Mouse (Mus musculus): ENCODE measurements around the gene Acp7. TPM values are rescaled to one million over a fixed set of nuclear protein-coding genes. Genes with fewer than 3 reads are reported as not detected.

Acp7 gene
- polyA plus RNA-seq, 1 experiment from 2014 or later: not detected

GRCm38 (mm10) chr7:28597642-28598446 is 33.3 kb downstream of the Acp7 start, which contains the start of the genes Samd4b and Pak4:
TSS of gene Samd4b (minus strand) at chr7:28598144.
TSS of gene Pak4 (minus strand) at chr7:28598185.
- Histone ChIP-seq H3K9me3 (no peaks in the 10 kb centered on the region), H3K4me3 (peak within 1 kb of the TSS; percentile 83), H3K27ac (replicated peaks) (peak within 1 kb of the TSS; percentile 96), H3K36me3 (replicated peaks) (peaks cover 15% of the 10 kb centered on the region), H3K27me3 (replicated peaks; ENCODE audit: low read depth, poor library complexity, severe bottlenecking) (no peaks in the 10 kb centered on the region), H3K4me1 (peaks cover 56% of the 10 kb centered on the region)
- under 1% methylated on average over 66 of the region's 66 CpGs for WGBS
- DNase-seq (ENCODE audit: low spot score): peak; percentile 99

GRCm38 (mm10) chr7:28597277-28597570 is 33.9 kb downstream of the Acp7 start:
- Histone ChIP-seq H3K36me3 (replicated peaks) (peaks cover 20% of the 10 kb centered on the region), H3K9me3 (no peaks in the 10 kb centered on the region), H3K4me1 (peaks cover 62% of the 10 kb centered on the region), H3K27me3 (replicated peaks; ENCODE audit: low read depth, poor library complexity, severe bottlenecking) (no peaks in the 10 kb centered on the region), H3K27ac (replicated peaks) (peak overlapping the region; percentile 96), H3K4me3 (peak overlapping the region; percentile 83)
- peak; percentile 31 for DNase-seq (ENCODE audit: low spot score)
- 13% methylated on average over 9 of the region's 9 CpGs for WGBS

- Histone ChIP-seq H3K9me3 (no peaks in the 10 kb centered on the region), H3K27me3 (replicated peaks; ENCODE audit: low read depth, poor library complexity, severe bottlenecking) (no peaks in the 10 kb centered on the region), H3K4me3 (peak overlapping the region; percentile 83), H3K27ac (replicated peaks) (peak overlapping the region; percentile 96), H3K4me1 (peaks cover 68% of the 10 kb centered on the region), H3K36me3 (replicated peaks) (peaks cover 20% of the 10 kb centered on the region)
- WGBS: 44% methylated on average over 20 of the region's 20 CpGs
- DNase-seq (ENCODE audit: low spot score): peak; percentile 41
Measured at GRCm38 (mm10) chr7:28596436-28597276, 34.5 kb downstream of the Acp7 start.

GRCm38 (mm10) chr7:28595751-28596435 is 35.2 kb downstream of the Acp7 start:
- H3K27ac ChIP-seq (replicated peaks): peak overlapping the region; percentile 96; the same call in 1 of the 2 replicates
- DNase-seq (ENCODE audit: low spot score): no peak
- peaks cover 20% of the 10 kb centered on the region for H3K36me3 ChIP-seq (replicated peaks)
- WGBS: 76% methylated on average over 8 of the region's 8 CpGs
- H3K9me3 ChIP-seq: no peaks in the 10 kb centered on the region
- H3K4me3 ChIP-seq: peak overlapping the region; percentile 83
- peaks cover 76% of the 10 kb centered on the region for H3K4me1 ChIP-seq
- no peaks in the 10 kb centered on the region for H3K27me3 ChIP-seq (replicated peaks; ENCODE audit: low read depth, poor library complexity, severe bottlenecking)

GRCm38 (mm10) chr7:28593206-28594111 is 37.7 kb downstream of the Acp7 start:
- H3K27me3 ChIP-seq (replicated peaks; ENCODE audit: low read depth, poor library complexity, severe bottlenecking): no peaks in the 10 kb centered on the region
- no peaks in the 10 kb centered on the region for H3K9me3 ChIP-seq
- peak overlapping the region; percentile 54 for H3K27ac ChIP-seq (replicated peaks)
- peaks cover 20% of the 10 kb centered on the region for H3K36me3 ChIP-seq (replicated peaks)
- DNase-seq (ENCODE audit: low spot score): no peak
- 0 out of 2 replicates have a peak overlapping the region, but pooled peaks have one; percentile 12 for H3K4me3 ChIP-seq
- 61% methylated on average over 14 of the region's 14 CpGs for WGBS
- peaks cover 88% of the 10 kb centered on the region for H3K4me1 ChIP-seq

- 48% methylated on average over 1 of the region's 1 CpGs for WGBS
- Histone ChIP-seq H3K27ac (replicated peaks) (peak overlapping the region; percentile 30; the same call in 1 of the 2 replicates), H3K9me3 (no peaks in the 10 kb centered on the region), H3K36me3 (replicated peaks) (peaks cover 20% of the 10 kb centered on the region), H3K4me3 (no peak overlapping the region), H3K4me1 (peaks cover 95% of the 10 kb centered on the region), H3K27me3 (replicated peaks; ENCODE audit: low read depth, poor library complexity, severe bottlenecking) (no peaks in the 10 kb centered on the region)
- no peak for DNase-seq (ENCODE audit: low spot score)
Measured at GRCm38 (mm10) chr7:28591862-28592261, 39.3 kb downstream of the Acp7 start.

GRCm38 (mm10) chr7:28587644-28588043 is 43.5 kb downstream of the Acp7 start:
- Histone ChIP-seq H3K27ac (replicated peaks) (peak overlapping the region; percentile 79), H3K36me3 (replicated peaks) (peaks cover 6% of the 10 kb centered on the region; the same call in 1 of the 2 replicates), H3K9me3 (no peaks in the 10 kb centered on the region), H3K27me3 (replicated peaks; ENCODE audit: low read depth, poor library complexity, severe bottlenecking) (no peaks in the 10 kb centered on the region), H3K4me1 (peaks cover 92% of the 10 kb centered on the region), H3K4me3 (peak overlapping the region; percentile 21; the same call in 1 of the 2 replicates)
- peak; percentile 30 for DNase-seq (ENCODE audit: low spot score)

- H3K4me1 ChIP-seq: peaks cover 84% of the 10 kb centered on the region
- H3K4me3 ChIP-seq: no peak overlapping the region
- peaks cover 5% of the 10 kb centered on the region; the same call in 1 of the 2 replicates for H3K36me3 ChIP-seq (replicated peaks)
- H3K27me3 ChIP-seq (replicated peaks; ENCODE audit: low read depth, poor library complexity, severe bottlenecking): no peaks in the 10 kb centered on the region
- no peak for DNase-seq (ENCODE audit: low spot score)
- H3K9me3 ChIP-seq: no peaks in the 10 kb centered on the region
- H3K27ac ChIP-seq (replicated peaks): peak overlapping the region; percentile 79
- WGBS: 72% methylated on average over 6 of the region's 6 CpGs
Measured at GRCm38 (mm10) chr7:28586663-28587411, 44.3 kb downstream of the Acp7 start.

- 77% methylated on average over 6 of the region's 6 CpGs for WGBS
- peaks cover 71% of the 10 kb centered on the region for H3K4me1 ChIP-seq
Measured at GRCm38 (mm10) chr7:28585001-28585400, 46.1 kb downstream of the Acp7 start.

GRCm38 (mm10) chr7:28584468-28584867 is 46.7 kb downstream of the Acp7 start:
- peaks cover 22% of the 10 kb centered on the region for H3K36me3 ChIP-seq (replicated peaks)
- 79% methylated on average over 4 of the region's 4 CpGs for WGBS

More at GRCm38 (mm10) chr7:28585001-28585400, 46.1 kb downstream of the Acp7 start:
- H3K9me3 ChIP-seq: no peaks in the 10 kb centered on the region
- H3K27ac ChIP-seq (replicated peaks): no peak overlapping the region; the same call in 1 of the 2 replicates
- DNase-seq (ENCODE audit: low spot score): no peak
- no peaks in the 10 kb centered on the region for H3K27me3 ChIP-seq (replicated peaks; ENCODE audit: low read depth, poor library complexity, severe bottlenecking)
- H3K4me3 ChIP-seq: no peak overlapping the region
- H3K36me3 ChIP-seq (replicated peaks): peaks cover 18% of the 10 kb centered on the region

More at GRCm38 (mm10) chr7:28584468-28584867, 46.7 kb downstream of the Acp7 start:
- no peak for DNase-seq (ENCODE audit: low spot score)
- peaks cover 71% of the 10 kb centered on the region for H3K4me1 ChIP-seq
- H3K27me3 ChIP-seq (replicated peaks; ENCODE audit: low read depth, poor library complexity, severe bottlenecking): no peaks in the 10 kb centered on the region
- no peak overlapping the region for H3K4me3 ChIP-seq
- no peaks in the 10 kb centered on the region for H3K9me3 ChIP-seq
- H3K27ac ChIP-seq (replicated peaks): no peak overlapping the region
